Mouse (Mus musculus) heart, embryonic 14.5 days (tissue): ENCODE results near the gene Irf2bp2. TPM values are rescaled to one million over a fixed set of nuclear protein-coding genes. Genes with fewer than 3 reads are reported as not detected.

Experiments
- ATAC-seq: fragments of 200-750 bp; cut with Nextera tagmentation; 2 replicates; pipeline ENCODE4 v1.8.0; 2017; ENCODE audit warnings: low read depth, moderate TSS enrichment; ENCODE audit not compliant: insufficient number of reproducible peaks, insufficient read depth, low FRiP score
- H3K27ac ChIP-seq, 2 experiments: fragments of 200-500 bp in 1 of 2; fragments of 300-500 bp in 1 of 2; sonication (generic) in 1 of 2; replicated peaks in 1 of 2; 2 replicates each; pipeline ENCODE4 v1.5.1; 2012 to 2014; ENCODE audit warnings: low read depth in 2 of 2, low read length in 2 of 2, control low read depth in 1 of 2, mild to moderate bottlenecking in 1 of 2, mixed read lengths in 1 of 2; ENCODE audit not compliant: control insufficient read depth in 1 of 2, insufficient read depth in 1 of 2
- H3K27me3 ChIP-seq: fragments of 300-500 bp; sonication (generic); 2 replicates; pipeline ENCODE4 v1.6.1; 2014; ENCODE audit warnings: mild to moderate bottlenecking, low read length, control low read depth; ENCODE audit not compliant: control insufficient read depth, insufficient read depth
- H3K36me3 ChIP-seq: fragments of 300-500 bp; sonication (generic); 2 replicates; pipeline ENCODE4 v1.6.1; 2014; ENCODE audit warnings: mild to moderate bottlenecking, control low read depth, low read length, mixed read lengths; ENCODE audit not compliant: control insufficient read depth, insufficient read depth
- H3K4me1 ChIP-seq, 2 experiments: fragments of 200-500 bp in 1 of 2; fragments of 300-500 bp in 1 of 2; sonication (generic) in 1 of 2; 2 replicates each; pipeline ENCODE4 v1.6.1; 2012 to 2014; ENCODE audit warnings: low read length in 2 of 2, control low read depth in 1 of 2, mixed read lengths in 1 of 2; ENCODE audit not compliant: control insufficient read depth in 2 of 2, insufficient read depth in 2 of 2
- H3K4me2 ChIP-seq: fragments of 300-500 bp; sonication (generic); 2 replicates; pipeline ENCODE4 v1.6.1; 2014; ENCODE audit warnings: mild to moderate bottlenecking, low read length
- H3K4me3 ChIP-seq, 2 experiments: fragments of 200-500 bp in 1 of 2; fragments of 300-500 bp in 1 of 2; sonication (generic) in 1 of 2; 2 replicates each; pipeline ENCODE4 v1.5.1; 2012 to 2014; ENCODE audit warnings: low read length in 2 of 2, mild to moderate bottlenecking in 2 of 2, control low read depth in 1 of 2, low read depth in 1 of 2, moderate library complexity in 1 of 2; ENCODE audit not compliant: control insufficient read depth in 1 of 2, insufficient read depth in 1 of 2
- H3K9ac ChIP-seq: fragments of 300-500 bp; sonication (generic); 2 replicates; pipeline ENCODE4 v1.6.1; 2014; ENCODE audit warnings: mild to moderate bottlenecking, low read length
- H3K9me3 ChIP-seq: fragments of 300-500 bp; sonication (generic); 2 replicates; pipeline ENCODE4 v1.6.1; 2016; ENCODE audit warnings: low read length, control low read depth; ENCODE audit not compliant: control insufficient read depth
- WGBS: fragments of 180-500 bp; shearing (Covaris S2); extraction: QIAGEN DNeasy Blood & Tissue Kit; methylation state at CpG from one replicate; pipeline ENCODE4 v1.1.7; 2014; 5-methylcytosine and 5-hydroxymethylcytosine counted together
- polyA plus RNA-seq: library from polyadenylated mRNA; unstranded; fragments of >200 nt; fragmentation: Nextera tagmentation; extraction: Ambion mirVana; gene quantifications from 2 replicates; pipeline ENCODE4 v1.2.1, GENCODE M21; 2014

The Irf2bp2 gene
- polyA plus RNA-seq, 1 experiment from 2014 or later = 9.1 TPM

- 90% methylated on average over 4 of the region's 4 CpGs for WGBS
- H3K4me3 ChIP-seq = no peak overlapping the region
- H3K9ac ChIP-seq = no peak overlapping the region
- no peaks in the 10 kb centered on the region for H3K27me3 ChIP-seq
- peaks cover 18 to 34% of the 10 kb centered on the region in 2 experiments for H3K4me1 ChIP-seq
- H3K36me3 ChIP-seq = peaks cover 13% of the 10 kb centered on the region
- no peak for ATAC-seq
- no peak overlapping the region for H3K27ac ChIP-seq
- H3K9me3 ChIP-seq = no peaks in the 10 kb centered on the region
- H3K4me2 ChIP-seq = no peak overlapping the region
Observed at GRCm38 (mm10) chr8:126580826-126581225, 13.0 kb downstream of the Irf2bp2 start.

GRCm38 (mm10) chr8:126580086-126580485 lies 13.7 kb downstream of the Irf2bp2 start:
- no peak overlapping the region for H3K4me3 ChIP-seq
- H3K27ac ChIP-seq = no peak overlapping the region
- no peak overlapping the region for H3K9ac ChIP-seq
- no peak overlapping the region for H3K4me2 ChIP-seq
- H3K36me3 ChIP-seq = peaks cover 6% of the 10 kb centered on the region
- no peaks in the 10 kb centered on the region for H3K9me3 ChIP-seq
- H3K4me1 ChIP-seq = peaks cover 12 to 26% of the 10 kb centered on the region in 2 experiments
- no peak for ATAC-seq
- H3K27me3 ChIP-seq = no peaks in the 10 kb centered on the region
- 94% methylated on average over 1 of the region's 1 CpGs for WGBS

GRCm38 (mm10) chr8:126578641-126579040 lies 15.1 kb downstream of the Irf2bp2 start:
- no peak for ATAC-seq
- WGBS = 89% methylated on average over 3 of the region's 3 CpGs

GRCm38 (mm10) chr8:126576919-126577318 lies 16.9 kb downstream of the Irf2bp2 start:
- Histone ChIP-seq H3K27ac (no peak overlapping the region), H3K4me2 (no peak overlapping the region), H3K4me1 (no peaks in the 10 kb centered on the region; a peak in 1 of 4 replicates), H3K9ac (no peak overlapping the region), H3K4me3 (no peak overlapping the region), H3K9me3 (no peaks in the 10 kb centered on the region), H3K36me3 (no peaks in the 10 kb centered on the region), H3K27me3 (no peaks in the 10 kb centered on the region)
- no peak for ATAC-seq
- 84% methylated on average over 8 of the region's 8 CpGs for WGBS

More at GRCm38 (mm10) chr8:126578641-126579040, 15.1 kb downstream of the Irf2bp2 start:
- Histone ChIP-seq H3K36me3 (peaks cover 3% of the 10 kb centered on the region; the same call in 1 of the 2 replicates), H3K4me2 (no peak overlapping the region), H3K9ac (no peak overlapping the region), H3K9me3 (no peaks in the 10 kb centered on the region), H3K4me1 (peaks cover 6 to 14% of the 10 kb centered on the region in 2 experiments), H3K27me3 (no peaks in the 10 kb centered on the region), H3K27ac (no peak overlapping the region), H3K4me3 (no peak overlapping the region)

GRCm38 (mm10) chr8:126576086-126576485 lies 17.7 kb downstream of the Irf2bp2 start:
- H3K4me3 ChIP-seq = no peak overlapping the region
- ATAC-seq = no peak
- H3K9me3 ChIP-seq = no peaks in the 10 kb centered on the region

GRCm38 (mm10) chr8:126574882-126575637 lies 18.7 kb downstream of the Irf2bp2 start:
- Histone ChIP-seq H3K4me2 (no peak overlapping the region), H3K27ac (no peak overlapping the region), H3K36me3 (no peaks in the 10 kb centered on the region), H3K27me3 (no peaks in the 10 kb centered on the region), H3K9ac (no peak overlapping the region), H3K4me3 (no peak overlapping the region), H3K4me1 (peaks cover 0 to 3% of the 10 kb centered on the region in 2 experiments; a peak in 3 of 4 replicates), H3K9me3 (no peaks in the 10 kb centered on the region)
- WGBS = 82% methylated on average over 16 of the region's 16 CpGs
- no peak for ATAC-seq

More at GRCm38 (mm10) chr8:126576086-126576485, 17.7 kb downstream of the Irf2bp2 start:
- H3K4me2 ChIP-seq = no peak overlapping the region
- H3K27me3 ChIP-seq = no peaks in the 10 kb centered on the region
- no peak overlapping the region for H3K27ac ChIP-seq
- H3K9ac ChIP-seq = no peak overlapping the region
- no peaks in the 10 kb centered on the region for H3K36me3 ChIP-seq
- H3K4me1 ChIP-seq = peaks cover 0 to 2% of the 10 kb centered on the region in 2 experiments; a peak in 3 of 4 replicates

GRCm38 (mm10) chr8:126573878-126574277 lies 19.9 kb downstream of the Irf2bp2 start:
- no peak overlapping the region for H3K4me2 ChIP-seq
- no peaks in the 10 kb centered on the region for H3K36me3 ChIP-seq
- H3K9ac ChIP-seq = no peak overlapping the region
- no peaks in the 10 kb centered on the region for H3K27me3 ChIP-seq
- H3K9me3 ChIP-seq = no peaks in the 10 kb centered on the region
- WGBS = 85% methylated on average over 4 of the region's 4 CpGs
- peaks cover 0 to 3% of the 10 kb centered on the region in 2 experiments; a peak in 3 of 4 replicates for H3K4me1 ChIP-seq
- no peak overlapping the region for H3K27ac ChIP-seq
- ATAC-seq = no peak
- H3K4me3 ChIP-seq = no peak overlapping the region
